Mouse (Mus musculus): Measurements from ENCODE around the gene Gm45623.
A peak's percentile ranks its signal among the peaks of the same experiment; 100 is the strongest.

Gene Gm45623

DNA sequence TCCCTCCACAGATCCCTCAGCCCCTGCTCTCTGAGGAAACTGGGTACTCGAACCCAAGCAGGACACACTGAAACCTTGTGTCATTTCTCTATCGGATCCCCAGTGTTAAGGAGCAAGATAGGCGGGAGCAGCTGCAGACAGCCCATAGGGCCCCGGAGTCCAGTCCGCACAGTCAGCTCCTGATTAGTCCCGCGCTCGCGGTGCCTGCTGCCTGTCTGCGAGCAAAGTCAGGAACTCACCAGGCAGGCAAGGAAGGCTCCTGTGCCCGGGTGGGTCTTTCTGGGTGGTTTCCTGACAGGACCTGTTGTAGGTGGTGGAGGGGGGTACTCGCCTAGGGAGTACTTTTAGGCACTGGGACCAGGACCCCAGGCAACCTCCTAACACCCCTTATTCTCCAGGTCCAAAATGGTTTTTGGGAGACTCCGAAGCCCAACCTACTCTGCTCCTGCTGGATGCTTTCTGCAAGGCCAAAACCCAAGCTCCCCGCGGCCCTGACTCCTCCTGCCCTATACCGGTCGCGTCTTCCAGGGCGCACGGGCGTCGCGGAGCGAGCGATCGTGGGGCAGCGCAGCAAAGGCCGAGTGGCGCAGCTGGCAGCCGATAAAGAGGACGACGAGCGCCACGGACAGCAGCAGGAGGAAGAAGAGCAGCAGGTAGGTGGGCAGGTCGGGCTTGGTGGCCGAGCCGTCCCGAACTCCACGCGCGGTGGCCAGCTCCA, 994 bp downstream of the Gm45623 start:
- peak; percentile 59 for DNase-seq (ENCODE audit: low spot score)

- no peak for DNase-seq (ENCODE audit: low spot score)
These were observed 1.9 kb downstream of the Gm45623 start for GRCm38 (mm10) chr13:56751774-56752173.

- no peak for DNase-seq (ENCODE audit: low spot score)
These were observed 4.2 kb downstream of the Gm45623 start for GRCm38 (mm10) chr13:56749377-56749776.

DNA sequence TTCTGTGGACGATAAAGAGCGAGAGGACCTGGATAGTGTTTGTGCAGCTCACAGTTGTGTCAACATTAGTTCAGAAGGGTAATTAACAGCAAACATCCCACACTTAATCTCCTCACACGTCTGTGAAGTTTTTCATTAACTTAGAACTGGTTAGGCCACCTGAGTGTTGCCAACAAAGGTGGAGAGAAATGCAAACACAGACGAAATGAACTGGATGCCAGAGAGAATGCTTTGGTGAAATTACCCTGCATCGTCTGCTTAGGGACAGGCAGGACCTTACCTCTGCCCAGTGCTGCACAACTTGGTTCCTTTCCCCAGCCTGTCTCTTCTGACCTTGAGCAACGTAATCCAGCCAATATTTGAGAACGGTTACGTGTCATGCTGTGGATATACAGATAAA, 6.1 kb downstream of the Gm45623 start:
- no peak for DNase-seq (ENCODE audit: low spot score)

- DNase-seq (ENCODE audit: low spot score): no peak
These were observed 6.7 kb downstream of the Gm45623 start for GRCm38 (mm10) chr13:56746739-56747532.

GRCm38 (mm10) chr13:56742325-56742901, 11.2 kb downstream of the Gm45623 start:
- DNase-seq (ENCODE audit: low spot score): no peak

DNA sequence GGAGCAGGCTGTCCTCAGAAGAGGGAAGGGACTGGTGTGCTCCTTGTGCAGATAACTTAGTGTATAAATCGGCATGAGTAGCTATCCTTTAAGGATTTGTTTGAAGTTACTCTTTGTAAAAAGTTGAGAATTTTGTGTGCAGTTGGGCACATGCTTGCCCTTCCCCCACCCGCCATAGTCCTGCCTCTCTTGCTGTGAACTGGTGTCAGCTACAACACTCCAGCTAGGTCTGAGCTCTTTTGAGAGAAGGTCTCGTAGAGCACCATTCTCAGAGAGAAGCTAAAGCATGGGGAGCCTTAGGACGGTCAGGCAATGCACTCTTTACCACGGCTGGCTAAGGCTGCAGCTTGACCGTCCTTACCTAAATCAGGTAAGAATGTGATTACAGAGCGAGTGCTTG, 11.9 kb downstream of the Gm45623 start:
- no peak for DNase-seq (ENCODE audit: low spot score)

DNA sequence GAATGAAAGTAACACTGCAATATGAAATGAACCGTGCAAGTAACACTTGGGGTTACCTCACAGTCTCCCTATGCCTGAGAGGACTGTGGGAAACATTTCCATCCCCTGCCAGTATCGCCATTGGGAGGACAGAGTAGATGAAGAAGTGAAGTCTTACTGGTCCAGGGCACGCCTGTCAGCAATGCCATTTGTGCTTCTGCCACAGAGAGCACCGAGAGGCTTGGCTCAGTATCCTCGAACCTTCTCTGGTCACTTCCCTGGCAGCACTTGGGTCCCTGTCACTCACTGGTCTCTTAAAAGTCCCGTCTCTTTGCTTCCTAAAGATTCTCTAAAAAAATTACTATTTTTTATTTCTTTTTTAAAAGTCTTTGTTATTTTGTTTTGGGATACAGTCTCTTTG, 13.1 kb downstream of the Gm45623 start:
- DNase-seq (ENCODE audit: low spot score): no peak

GRCm38 (mm10) chr13:56739556-56739955, 14.1 kb downstream of the Gm45623 start:
- no peak for DNase-seq (ENCODE audit: low spot score)

- peak; percentile 36 for DNase-seq (ENCODE audit: low spot score)
These were observed 18.3 kb downstream of the Gm45623 start for GRCm38 (mm10) chr13:56735212-56735875.

GRCm38 (mm10) chr13:56734617-56735016, 19.0 kb downstream of the Gm45623 start:
- no peak for DNase-seq (ENCODE audit: low spot score)

GRCm38 (mm10) chr13:56729046-56729445, 24.6 kb downstream of the Gm45623 start:
- DNase-seq (ENCODE audit: low spot score): no peak

DNA sequence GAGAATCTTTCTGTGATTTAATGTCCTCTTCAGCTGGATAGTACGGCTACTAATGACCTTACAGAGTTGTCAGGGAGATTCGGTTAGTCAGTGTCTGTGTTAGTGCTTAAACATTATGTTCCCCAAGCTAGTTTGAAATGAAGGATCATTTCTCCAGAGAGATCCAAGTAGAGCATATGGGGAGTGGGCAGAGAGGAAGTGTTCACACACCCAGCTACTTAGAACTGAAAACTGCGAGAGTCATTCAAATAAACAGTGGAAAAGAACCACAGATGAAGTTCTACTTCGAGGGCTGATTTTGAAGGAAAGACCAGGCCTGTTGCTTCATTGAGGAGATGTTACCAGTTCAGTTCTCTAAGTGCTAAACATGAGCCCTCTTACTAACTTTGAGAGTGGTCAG, 27.1 kb downstream of the Gm45623 start:
- no peak for DNase-seq (ENCODE audit: low spot score)

DNA sequence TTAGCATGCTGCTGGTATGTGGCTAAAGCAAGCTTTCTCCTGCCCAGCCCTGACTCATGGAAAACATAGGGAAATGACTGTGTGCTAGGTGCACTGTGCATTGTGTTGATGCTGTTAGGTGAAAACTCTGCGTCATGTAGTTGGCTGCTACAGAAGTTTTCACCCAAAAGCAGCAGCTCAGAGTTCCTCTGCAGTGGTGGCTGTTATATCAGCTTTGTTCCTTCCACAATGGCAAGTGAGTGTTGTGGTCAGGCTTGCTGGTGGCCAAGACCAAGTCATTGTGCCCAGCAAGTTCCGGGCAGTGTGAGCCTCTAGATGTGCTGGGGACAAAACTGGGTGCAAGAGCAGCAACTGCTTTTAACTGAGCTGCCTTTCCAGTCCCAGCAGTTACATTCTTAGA, 41.4 kb downstream of the Gm45623 start:
- no peak for DNase-seq (ENCODE audit: low spot score)

DNA sequence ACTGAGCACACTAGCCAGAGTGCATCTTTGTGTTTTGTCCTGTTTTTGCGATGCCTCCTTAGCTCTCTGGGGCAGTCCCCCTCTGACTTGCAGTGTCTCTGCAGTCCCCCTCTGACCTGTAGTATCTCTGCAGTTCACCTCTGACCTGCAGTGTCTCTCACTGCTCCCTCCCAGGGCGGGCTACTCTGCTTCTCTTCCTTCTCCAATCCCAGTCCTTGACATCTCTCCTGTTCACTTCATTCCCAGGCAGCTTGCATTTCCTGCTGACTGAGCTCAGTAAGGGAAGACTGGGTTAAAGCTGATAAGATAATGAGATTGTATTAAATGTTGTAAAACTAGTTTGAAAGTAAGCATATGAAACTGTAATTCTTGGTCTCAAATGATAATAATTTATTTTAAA, 43.0 kb downstream of the Gm45623 start:
- DNase-seq (ENCODE audit: low spot score): no peak

- no peak for DNase-seq (ENCODE audit: low spot score)
These were observed 46.0 kb downstream of the Gm45623 start for GRCm38 (mm10) chr13:56707606-56708005.

GRCm38 (mm10) chr13:56707111-56707510, 46.5 kb downstream of the Gm45623 start:
- DNase-seq (ENCODE audit: low spot score): no peak

- no peak for DNase-seq (ENCODE audit: low spot score)
These were observed 49.0 kb downstream of the Gm45623 start for GRCm38 (mm10) chr13:56704596-56704995.

DNA sequence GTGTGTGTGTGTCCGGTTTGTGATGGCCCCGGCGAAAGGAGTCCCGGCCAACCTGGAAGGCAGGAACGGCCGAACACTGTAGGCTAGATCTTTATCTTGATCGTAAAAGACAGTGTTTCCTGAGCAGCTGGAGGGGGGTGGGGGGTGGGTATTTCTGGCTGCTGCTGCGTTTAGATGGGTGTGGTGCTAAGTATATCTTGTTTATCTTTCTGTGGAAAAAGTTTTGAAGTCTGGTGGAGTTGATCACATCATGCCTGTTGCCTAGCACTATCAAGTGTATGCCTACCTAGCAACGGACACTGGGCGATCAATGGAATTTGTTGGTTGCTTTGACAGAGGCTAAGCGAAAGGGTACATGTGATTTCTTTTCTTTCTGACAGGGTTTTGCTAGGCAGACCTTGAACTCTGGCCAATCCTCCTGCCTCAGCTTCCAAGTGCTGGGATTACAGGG, 49.7 kb downstream of the Gm45623 start:
- peak; percentile 64 for DNase-seq (ENCODE audit: low spot score)

- peak; percentile 87 for DNase-seq (ENCODE audit: low spot score)
These were observed 50.3 kb downstream of the Gm45623 start for GRCm38 (mm10) chr13:56703222-56703870.

GRCm38 (mm10) chr13:56702469-56703221, 51.0 kb downstream of the Gm45623 start, which contains the start of gene Smad5:
TSS of gene Smad5 (plus strand) at chr13:56703010.
- peak; percentile 94 for DNase-seq (ENCODE audit: low spot score)
